Mouse (Mus musculus): Measurements from ENCODE around the gene Abcc5.

DNA sequence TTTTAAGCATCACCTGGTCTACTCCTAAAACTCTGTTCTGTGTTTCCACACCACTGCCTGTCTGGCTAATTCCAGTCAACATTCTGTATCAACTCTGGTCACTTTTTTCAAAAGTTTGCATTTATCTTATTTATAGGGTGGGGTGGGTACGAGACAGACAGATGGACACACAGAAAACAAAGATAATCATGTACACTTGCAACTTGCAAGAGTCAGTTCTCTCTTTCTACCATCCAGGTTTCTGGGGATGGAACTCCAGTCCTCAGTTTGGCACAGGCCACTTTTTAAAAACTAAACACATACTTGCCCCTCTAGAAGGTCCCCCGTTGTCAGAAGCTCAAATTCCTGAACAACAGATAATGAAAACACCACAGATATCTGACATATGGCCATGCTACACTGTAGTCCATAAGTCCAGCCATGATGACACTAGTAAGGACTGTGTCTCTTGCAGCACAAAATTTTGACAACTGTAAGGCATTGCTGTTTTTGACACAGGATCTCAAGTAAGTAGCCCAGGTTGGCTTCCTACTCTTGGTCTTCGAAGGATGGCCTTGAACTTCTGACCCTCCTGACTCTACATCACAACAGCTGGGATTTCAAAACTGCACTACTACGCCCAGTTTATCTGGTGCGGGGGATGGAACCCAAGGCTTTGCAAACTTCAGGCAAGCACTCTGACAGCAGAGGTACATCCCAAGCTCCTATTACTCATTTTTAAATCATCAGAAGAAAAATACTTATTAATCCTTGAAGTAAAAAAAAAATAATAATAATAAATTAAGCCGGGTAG, 3.1 kb downstream of the Abcc5 start:
- TF ChIP-seq CTCF (IDR thresholded peaks at IDR 0.05; ENCODE audit: borderline replicate concordance, extremely low read depth, insufficient read depth, insufficient read length): no peak
- no peak for TF ChIP-seq POLR2A (IDR thresholded peaks at IDR 0.05; ENCODE audit: borderline replicate concordance, extremely low read depth, insufficient read depth, insufficient read length, poor library complexity, severe bottlenecking)
